Mouse (Mus musculus): Measurements from ENCODE around the gene Abca4.

GRCm38 (mm10) chr3:122099713-122100112 lies 55.5 kb downstream of the Abca4 start:
- TF ChIP-seq CTCF (IDR thresholded peaks at IDR 0.05; ENCODE audit: insufficient read depth, low read length) (no peak), POLR2A (IDR thresholded peaks at IDR 0.05; ENCODE audit: borderline replicate concordance, extremely low read depth, low read depth, low read length) (no peak)
